Mouse (Mus musculus): ENCODE measurements around the gene Cdc34.
A peak's percentile ranks its signal among the peaks of the same experiment; 100 is the strongest.
"Not testable (repeated sequence)": the region's sequence is repeated elsewhere in the genome, so short reads cannot be mapped to it uniquely, and the experiment has no call there.

The Cdc34 gene

DNA sequence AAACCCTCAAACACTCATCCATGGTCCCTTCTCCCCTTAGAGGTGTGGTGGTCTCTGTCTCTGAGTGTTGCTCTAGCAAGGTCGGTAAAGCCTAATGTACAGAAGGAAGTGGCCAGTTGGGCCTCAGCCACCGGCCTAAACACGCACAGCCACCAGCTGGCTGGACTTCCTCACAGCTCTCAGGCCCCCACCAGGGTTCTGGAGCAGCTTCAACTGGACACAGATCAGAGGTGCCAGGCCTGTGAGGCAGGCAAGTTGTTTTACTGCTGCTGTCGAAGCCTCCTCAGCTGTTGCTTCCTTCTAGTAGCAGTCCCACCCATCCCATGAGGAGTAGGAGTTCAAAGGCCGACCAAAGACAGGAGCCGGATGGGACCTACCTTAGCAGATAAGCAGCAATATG lies 15.9 kb downstream of the Cdc34 start:
- DNase-seq: no peak

DNA sequence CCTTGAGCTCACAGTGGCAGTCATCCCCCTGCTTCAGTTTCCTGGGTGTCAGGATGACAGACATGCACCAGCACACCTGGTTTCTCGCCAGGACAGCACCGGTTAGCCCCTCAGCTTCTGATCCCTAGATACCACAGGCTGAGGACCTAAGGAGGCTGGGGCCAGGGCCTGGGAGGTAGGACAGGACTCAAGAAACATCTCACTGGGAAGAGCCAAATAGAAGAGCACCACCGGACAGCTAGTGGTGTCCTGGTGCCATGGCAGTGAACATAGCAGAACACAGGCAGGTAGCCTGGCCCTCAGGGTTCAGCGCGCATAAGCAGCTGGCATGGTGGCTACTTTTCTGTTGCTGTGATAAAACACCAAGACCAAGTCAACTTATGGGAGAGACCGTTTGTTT lies 16.5 kb downstream of the Cdc34 start:
- no peak for DNase-seq

DNA sequence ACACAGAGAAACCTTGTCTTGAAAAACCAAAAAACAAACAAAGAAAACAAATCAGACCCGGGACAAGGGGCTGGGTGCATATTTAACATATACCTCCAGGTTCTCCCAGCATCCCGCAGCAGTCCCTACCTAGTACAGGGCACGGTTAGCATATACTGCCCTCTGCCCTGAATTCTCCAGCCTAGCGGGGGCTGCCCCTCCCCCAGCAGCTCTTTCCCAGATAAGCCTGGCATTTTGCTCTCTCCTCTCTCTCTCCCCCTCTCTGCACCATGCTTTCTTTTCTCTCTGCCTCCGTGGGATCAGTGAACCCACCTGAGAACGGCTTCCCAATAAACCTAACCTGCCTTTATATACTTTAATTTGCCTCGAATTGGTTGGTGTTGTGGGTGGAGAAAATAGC lies 18.7 kb downstream of the Cdc34 start:
- no peak for DNase-seq

DNA sequence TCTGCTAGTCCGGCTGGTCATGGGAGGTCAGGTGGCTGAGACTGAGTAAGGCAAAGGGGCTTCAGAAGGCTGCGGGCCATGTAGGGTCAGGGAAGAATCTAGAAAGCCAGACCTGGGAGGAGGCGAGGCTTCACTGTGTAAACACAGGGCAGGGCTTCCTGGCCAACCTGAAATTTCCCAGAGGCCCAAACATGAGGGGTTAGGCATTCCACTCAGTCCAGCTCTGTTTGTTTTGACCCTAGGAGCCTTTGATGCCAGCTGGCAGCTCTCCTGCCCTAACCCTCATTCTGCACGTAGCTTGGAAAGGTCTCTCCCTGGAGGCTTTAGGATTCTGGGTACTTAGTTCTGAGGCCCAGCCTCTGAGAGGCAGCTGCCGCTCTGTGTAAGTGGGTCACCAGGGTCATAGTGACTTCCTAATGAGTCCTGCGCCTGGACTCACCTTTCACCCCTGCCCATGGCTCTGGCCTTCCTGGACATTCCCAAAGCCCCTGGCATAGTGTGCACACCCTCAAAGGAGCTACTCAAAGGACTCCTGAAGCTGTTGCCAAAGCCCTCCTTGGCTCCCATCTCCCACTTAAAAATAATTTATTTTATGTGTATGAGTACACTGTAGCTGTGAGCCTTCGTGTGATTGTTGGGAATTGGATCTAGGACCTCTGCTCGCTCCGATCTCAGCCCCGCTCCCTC lies 19.6 kb downstream of the Cdc34 start:
- peak; percentile 43 for DNase-seq

DNA sequence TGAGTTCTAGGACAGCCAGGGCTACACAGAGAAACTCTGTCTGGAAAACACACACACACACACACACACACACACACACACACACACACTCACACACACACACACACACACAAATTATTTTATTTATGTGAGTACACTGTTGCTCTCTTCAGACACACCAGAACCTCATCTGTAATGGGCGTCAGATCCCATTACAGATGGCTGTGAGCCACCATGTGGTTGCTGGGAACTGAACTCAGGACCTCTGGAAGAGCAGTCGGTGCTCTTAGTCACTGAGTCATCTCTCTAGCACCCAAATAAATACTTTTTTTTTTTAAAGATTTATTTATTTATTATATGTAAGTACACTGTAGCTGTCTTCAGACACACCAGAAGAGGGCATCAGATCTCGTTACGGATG lies 21.0 kb downstream of the Cdc34 start:
- DNase-seq: not testable (repeated sequence)

DNA sequence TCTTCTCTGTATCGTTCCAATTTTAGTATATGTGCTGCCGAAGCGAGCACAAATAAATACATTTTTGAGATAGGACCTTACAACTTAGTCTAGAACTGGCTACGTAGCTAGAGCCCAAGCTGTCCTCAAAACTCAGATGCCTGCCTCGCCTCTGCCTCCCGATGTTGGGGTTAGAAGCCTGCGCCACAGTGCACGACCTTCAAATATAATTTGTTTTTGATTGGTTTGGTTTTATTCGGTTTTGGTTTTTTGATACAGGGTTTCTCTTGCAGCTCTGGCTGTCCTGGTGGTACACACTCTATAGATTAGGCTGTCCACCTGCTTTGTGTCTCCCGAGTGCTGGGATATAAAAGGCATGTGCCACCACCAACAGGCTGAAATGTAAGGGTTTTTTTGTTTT lies 21.5 kb downstream of the Cdc34 start:
- no peak for DNase-seq

DNA sequence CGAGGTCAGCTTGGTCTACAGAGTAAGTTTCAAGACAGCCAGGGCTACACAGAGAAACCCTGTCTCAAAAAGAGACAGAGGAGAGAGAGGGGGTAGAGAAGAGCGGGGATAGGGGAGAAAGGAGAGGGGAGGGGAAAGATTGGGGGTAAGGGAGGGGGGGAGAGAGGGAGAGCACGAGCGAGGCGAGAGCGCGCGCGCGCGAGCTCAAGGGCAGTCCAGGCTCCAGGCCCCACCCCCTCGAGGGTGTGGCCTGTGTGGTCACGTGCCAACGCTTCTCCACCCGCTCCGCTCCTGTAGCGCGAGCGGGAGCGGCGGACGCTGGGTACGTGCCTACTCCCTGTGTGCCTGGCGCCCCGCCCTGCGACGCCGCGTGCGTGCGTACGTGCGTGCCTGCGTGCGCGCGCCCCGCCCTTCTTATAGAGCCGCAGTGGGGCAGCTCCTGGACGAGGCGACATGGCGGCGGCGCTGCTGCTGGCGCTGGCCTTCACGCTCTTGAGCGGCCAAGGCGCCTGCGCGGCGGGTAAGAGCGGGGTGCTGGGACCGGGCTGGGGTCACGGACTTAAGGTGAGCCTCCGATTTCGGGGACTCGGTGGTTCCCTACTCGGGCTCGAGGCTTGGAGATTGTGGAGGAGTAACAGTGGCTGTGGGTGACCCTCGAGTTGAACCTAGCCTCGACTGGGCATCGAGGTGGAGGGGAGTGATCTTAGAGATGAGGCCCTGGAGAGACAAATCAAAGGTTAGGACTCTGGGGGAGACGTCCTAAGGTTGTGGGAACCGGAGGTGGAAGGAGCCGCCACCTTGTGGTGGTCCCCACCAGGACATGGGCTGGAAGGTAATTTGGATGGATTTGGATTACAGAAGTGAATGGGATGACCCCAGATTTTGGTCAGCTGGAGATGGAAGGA lies 22.3 kb downstream of the Cdc34 start, which contains the start of gene Bsg:
Gene Bsg (plus strand): TSS at position 427 of the 905 bp plus-strand sequence.
- DNase-seq: peak; percentile 100

DNA sequence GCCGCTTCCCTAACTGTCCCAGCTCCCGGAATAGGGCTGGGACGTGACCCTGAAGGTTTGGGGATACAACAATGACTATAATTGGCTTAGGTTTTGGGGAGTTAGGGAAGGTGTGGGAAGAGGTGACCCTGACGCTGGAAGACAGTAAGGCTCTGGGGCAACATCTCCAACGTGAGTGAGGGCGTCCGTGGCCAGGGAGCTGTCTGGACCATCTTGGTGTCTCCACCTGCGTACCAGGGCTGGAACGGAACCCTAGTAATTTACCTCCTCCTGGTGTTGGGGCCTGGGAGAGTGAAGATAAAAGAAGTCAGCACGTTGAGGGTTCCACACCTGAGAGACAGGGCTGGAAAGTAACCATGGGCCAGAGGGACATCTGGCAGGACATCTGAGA lies 23.0 kb downstream of the Cdc34 start:
- no peak for DNase-seq

DNA sequence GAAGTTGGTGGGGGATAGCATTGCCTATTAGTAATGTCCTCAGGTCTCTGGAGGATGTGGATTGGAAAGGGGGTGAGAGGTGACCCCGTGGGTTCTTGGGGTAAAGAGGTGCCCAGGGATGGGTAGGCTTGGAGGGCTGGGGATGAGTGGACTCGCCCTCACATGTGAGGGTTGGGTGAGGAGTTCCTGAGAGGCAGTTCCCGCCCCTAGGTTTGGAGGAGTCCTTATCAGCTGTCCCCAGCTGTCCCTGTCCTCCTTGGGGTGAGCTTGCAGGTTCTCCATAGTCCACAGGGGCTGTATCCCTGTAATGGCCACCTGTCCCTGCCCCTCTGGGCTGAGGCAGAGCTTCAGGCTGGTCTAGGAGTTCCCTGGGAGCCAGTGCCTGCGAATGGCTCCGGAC lies 24.0 kb downstream of the Cdc34 start:
- no peak for DNase-seq

DNA sequence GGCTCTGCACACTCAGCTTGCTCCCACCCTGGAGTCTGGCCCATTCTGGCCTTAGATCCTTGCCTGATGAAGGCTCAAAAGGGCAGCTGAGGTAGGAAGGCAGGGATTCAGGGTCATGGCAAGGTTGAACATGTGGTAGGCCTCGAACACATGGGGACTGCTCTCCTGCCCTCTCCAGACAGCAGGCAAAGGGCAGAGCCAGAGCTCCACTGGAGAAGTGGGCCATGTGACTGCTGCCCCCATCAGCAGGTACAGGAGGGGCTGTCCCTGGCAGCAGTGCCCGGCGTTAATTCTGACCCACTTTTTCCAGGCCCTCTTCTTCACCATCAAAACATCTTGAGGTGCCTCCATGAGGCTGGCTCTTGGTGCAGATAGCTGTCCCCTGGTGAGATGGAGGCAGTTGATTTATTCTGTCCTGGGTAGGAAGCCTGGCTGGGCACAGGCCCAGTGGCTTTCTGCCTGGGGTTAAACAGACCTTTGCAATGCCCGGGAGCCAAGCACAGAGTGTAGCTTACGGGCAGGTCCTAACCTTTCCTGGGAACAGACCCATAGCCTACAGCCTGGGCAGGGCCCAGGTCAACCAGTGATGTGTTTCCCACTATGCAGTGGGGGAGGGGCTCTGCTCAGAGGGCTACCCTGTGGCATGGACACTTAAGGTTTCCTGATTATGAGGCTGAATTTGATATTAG lies 24.6 kb downstream of the Cdc34 start:
- DNase-seq: no peak

DNA sequence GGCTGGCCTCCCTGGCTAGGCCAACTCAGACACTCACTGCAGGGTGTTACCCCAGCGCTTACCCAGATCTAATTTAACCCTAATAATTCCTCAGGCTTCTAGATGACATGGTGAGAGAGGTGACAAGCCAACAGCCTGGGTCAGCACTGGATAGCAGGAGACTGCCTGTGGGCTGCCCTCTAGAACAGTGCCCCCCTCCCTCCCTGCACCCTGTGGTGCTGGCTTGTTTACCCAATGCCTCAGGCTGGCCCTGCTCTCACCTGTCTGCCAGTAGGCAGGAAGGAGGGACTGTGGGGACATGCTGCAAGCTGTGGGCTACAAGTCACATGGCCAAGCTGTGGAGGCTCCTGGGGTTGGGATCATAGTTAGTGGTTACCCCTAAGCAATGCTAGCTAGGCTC lies 25.2 kb downstream of the Cdc34 start:
- DNase-seq: no peak

DNA sequence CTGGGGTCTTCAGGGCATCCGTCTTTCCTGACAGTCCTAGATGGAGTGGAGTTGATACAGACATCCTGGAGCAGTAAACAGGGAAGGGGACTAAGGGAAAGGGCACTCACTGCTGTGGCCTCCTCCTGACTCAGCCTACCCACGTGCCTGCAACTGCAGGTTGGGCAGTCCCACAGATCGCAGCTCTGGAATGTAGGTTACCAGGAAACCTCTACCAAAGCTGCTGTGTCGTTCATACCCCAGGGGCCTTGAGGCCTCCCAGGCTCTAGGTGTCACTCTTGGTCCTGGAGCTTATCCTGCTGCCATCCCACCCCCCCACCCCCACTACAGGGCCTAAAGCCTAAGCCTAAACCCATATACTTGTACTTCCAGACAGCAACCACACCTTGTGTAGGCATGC lies 25.8 kb downstream of the Cdc34 start:
- DNase-seq: no peak

DNA sequence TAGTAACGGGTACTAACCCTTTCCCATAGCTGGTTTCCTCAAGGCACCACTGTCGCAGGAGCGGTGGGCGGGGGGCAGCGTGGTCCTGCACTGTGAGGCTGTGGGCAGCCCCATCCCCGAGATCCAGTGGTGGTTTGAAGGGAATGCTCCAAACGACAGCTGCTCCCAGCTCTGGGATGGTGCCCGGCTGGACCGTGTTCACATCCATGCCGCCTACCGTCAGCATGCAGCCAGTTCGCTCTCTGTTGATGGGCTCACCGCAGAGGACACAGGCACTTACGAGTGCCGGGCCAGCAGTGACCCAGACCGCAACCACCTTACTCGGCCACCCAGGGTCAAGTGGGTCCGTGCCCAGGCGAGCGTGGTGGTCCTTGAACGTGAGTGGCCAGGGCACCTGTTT lies 26.7 kb downstream of the Cdc34 start:
- DNase-seq: no peak

DNA sequence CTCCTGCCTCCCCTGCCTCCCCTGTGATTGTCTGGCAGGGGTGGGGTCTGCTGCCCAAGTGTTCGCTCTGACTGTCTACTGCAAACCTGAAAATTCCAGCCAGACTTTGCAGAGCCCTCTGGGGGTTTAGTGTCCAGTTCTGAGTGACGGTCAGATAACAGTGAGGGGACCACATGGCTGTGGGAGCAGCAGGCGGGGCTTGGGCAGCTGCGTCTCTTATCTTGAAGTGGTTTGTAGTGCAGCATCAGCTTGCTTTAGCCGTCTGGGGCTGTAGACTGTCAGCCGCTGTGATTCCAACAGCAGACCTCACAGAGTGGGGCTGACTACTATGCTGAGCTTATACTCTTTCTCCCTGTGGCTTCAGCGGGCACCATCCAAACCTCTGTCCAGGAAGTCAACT lies 27.3 kb downstream of the Cdc34 start:
- no peak for DNase-seq

DNA sequence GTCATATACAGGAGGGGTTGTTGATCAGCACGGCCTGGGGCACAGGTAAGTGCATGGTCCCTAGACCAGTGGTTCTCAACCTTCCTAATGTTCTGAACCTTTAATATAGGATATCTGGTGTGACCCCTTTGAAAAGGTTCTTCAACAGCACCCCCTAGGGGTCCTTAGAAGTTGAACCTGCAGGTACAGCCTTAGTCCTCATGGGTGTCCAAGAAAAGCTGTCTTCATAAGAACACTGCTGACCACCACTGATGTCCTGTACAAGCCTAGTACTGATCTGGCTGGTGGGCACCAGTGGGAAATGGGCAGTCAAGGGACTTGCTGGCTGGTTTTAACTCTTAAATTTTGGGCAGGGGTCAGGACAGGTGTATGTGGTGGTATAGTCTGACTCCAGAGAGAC lies 30.0 kb downstream of the Cdc34 start:
- peak; percentile 48 for DNase-seq

DNA sequence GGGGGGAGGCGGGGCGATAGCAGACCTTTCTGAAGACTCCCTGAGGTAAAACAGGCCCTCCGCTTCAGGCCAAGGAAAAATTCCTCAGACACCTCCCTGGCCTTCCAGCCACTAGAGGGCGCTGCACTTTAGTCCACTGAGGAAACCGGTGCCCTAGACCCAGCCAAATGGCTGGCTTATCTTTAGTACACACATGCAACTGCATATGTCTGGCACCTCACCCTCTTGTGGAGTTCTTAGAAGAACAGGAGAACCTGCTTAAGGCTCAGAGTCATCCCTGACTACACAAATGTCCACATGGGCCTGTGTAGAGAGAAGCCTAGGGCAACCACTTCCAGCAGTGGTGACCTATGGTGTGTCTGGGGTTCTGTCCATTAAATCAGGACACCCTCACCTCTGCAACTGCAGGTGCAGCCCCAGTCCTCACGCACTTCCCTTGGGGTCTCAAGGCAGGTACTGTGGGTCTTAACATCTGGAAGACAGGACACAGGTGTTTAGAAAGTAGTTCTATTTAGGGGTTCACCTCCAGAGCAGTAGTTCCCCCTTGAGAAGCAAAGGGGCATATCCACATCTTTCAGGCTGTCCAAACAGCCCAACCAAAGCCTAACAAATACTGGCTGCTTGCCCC lies 30.6 kb downstream of the Cdc34 start:
- DNase-seq: peak; percentile 85

DNA sequence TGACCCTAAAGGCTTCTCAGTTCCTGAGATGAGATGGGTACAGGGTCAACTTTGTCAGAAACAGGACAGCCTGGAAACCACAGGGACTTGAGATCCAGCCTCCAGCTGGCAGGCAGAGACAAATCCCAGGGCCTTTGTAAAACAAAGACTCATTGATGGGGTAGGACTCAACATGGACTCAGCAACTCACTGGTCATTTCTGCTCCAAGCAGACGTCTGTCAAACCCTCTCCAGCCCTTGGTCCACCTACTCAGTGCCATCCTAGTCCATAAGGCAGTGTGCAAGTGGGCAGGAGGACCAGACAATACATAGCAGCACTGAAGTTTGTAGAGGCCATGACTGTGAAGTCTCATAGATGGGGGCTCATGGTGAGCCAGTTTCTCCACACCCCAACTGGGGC lies 31.2 kb downstream of the Cdc34 start:
- DNase-seq: no peak

DNA sequence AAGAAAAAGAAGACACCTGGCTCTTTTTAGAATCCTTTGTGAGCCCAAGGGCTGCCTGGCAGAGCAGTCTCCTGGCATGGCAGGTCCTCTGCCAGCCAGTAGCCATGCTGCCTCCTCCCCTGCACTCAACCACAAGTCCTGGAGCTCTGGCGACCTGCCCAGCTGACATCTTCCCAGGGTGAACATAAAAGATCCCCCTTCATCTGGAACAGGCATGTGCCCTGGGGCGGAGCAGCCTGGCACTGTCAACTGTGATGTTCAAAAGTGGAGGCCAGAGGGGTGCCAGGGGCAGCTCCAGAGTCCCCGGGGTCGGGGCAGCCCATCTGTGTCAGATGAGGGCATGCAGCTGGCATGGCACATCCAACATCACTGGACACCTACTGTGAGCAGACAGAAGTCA lies 33.0 kb downstream of the Cdc34 start:
- DNase-seq: peak; percentile 67

DNA sequence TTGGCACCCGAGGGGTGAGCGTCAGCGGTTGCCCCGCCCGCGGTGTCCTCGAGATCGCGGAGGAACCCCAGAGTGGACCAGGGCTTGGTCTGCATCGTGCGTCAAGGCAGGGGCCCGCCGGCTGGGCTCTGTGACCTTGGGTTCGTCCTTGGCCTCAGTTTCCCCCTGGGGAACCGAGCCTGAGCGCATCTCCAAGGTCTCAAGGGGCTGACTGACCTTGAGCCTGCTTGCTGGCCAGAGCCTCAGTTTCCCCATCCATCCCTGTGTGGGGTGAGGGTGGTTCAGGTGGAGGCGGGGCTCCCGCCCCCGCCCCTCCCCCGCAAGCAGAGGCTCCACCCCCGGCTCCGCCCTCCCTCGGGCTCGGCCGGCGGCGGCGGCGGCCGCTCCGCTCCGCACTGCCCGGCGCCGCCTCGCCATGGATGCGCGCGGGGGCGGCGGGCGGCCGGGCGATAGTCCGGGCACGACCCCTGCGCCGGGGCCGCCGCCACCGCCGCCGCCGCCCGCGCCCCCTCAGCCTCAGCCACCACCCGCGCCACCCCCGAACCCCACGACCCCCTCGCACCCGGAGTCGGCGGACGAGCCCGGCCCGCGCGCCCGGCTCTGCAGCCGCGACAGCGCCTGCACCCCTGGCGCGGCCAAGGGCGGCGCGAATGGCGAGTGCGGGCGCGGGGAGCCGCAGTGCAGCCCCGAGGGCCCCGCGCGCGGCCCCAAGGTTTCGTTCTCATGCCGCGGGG lies 34.4 kb downstream of the Cdc34 start, which contains the start of gene Hcn2:
Gene Hcn2 (plus strand): TSS at position 381 of the 734 bp plus-strand sequence.
- DNase-seq: peak; percentile 33

DNA sequence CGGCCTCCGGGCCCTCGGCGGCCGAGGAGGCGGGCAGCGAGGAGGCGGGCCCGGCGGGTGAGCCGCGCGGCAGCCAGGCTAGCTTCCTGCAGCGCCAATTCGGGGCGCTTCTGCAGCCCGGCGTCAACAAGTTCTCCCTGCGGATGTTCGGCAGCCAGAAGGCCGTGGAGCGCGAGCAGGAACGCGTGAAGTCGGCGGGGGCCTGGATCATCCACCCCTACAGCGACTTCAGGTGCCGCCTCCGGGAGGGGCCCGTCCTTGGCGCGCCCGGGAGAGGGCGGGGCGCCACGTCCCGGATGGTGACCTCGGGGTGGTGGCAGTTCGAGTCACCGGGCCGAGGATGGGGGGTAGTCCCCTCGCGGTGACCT lies 35.0 kb downstream of the Cdc34 start:
- peak; percentile 53 for DNase-seq

DNA sequence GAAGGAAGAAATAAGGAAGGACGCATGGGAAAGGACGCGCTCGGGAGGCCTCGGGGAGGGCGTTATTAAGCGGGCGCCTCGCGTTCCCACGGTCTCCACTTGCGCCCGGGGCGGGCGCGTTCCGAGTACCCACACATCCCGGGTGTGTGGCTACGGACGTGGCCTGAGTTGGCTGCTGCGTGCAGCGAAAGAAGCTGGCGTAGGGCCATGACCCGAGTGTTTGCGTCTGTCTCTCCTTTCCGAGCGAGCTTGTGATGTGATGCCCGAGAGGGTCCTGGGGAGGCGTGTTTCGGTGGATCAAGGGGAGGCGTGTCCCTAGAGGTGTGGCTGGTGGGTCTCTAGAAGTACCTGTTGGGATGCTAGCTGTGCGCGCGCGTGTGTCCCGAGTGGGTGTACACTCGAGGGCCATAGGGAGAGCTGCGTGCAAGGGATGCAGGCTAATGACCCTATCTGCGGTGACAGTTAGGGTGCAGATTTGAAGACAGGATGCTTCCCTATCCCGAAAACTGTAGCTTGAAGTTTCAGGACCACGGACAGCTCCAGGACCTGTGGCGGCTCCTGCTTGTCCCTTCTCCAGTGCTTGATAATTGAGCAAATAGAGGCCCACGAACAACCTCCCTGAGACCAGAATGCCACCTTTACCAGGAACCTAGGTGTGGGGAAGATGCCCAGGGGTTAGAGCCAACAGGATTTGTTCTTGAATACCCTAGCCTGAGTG lies 35.8 kb downstream of the Cdc34 start:
- DNase-seq: peak; percentile 81

DNA sequence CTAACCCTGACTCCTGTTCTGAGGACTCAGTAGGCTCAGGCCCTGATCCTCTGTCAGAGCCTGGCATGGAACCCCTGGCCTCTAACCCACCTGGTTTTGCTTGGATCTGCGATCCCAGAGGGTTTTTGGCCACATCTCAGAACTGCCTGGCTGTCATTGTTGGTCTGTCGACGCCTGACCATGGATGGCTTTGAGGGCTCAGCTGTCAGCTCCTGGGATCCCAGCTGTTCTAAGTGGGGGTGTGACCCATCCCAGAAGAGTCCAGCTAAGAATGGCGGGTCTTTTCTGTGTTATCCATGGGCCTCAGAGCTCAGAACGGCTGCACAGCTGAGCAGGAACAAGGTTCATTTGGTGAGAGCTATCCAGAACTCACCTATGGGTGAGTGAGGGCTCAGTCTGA lies 39.1 kb downstream of the Cdc34 start:
- no peak for DNase-seq

Measured in retina, postnatal 1 day (tissue).